Mouse (Mus musculus) thymus, adult 2 months (tissue): ENCODE measurements around the gene Sipa1.

Experiments used
- CTCF ChIP-seq: fragments of 200-500 bp; IDR thresholded peaks from 2 replicates; pipeline ENCODE4 v1.5.1; 2012; ENCODE audit warnings: mild to moderate bottlenecking, control low read depth, low read length, moderate library complexity, borderline replicate concordance; ENCODE audit not compliant: control insufficient read depth, poor library complexity, insufficient read depth; ENCODE audit errors: extremely low read depth
- POLR2A ChIP-seq: fragments of 200-500 bp; IDR thresholded peaks from 2 replicates; pipeline ENCODE4 v1.6.1; 2012; ENCODE audit warnings: mild to moderate bottlenecking, low read length, control low read depth, moderate library complexity; ENCODE audit not compliant: control insufficient read depth, poor library complexity, insufficient read depth; ENCODE audit errors: extremely low read depth

DNA sequence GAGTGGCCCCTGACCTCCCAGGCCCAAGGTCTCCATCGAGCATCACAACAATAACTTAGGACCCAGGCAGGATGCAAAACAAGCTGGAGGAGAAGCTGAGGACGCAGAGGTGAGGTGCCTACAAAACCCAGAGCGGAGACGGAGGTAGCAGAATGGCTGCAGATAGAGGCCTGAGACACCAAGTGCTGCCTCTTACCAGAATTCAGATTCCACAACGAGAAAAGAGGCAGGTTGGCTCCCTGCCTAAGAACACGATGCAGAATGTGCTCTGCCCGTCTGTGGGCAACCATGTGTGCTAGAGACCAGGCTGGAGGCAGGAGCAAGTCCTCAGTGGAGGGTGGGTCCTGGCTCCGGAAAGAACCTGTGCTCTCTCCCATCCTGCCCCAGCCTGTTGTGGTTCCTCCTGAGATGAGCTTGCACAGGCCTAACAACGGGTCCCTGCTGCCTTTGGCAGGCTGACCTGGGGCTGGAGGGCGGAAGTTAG, 29.4 kb upstream of the Sipa1 start:
- TF ChIP-seq CTCF (no peak), POLR2A (no peak)
